Mouse (Mus musculus) intestine, embryonic 14.5 days (tissue): Measurements from ENCODE around the gene Gm1043. TPM values are rescaled to one million over a fixed set of nuclear protein-coding genes. Genes with fewer than 3 reads are reported as not detected.
A peak's percentile ranks its signal among the peaks of the same experiment; 100 is the strongest.

Experiments used
- ATAC-seq: fragments of 200-750 bp; cut with Nextera tagmentation; replicated peaks from 2 replicates; pipeline ENCODE4 v1.8.0; 2017; ENCODE audit warnings: low read depth, moderate number of reproducible peaks, moderate TSS enrichment, moderate library complexity; ENCODE audit not compliant: low FRiP score, low TSS enrichment
- DNase-seq: peaks from one replicate; pipeline ENCODE4 v3.0.0-alpha.2; 2018; ENCODE audit warnings: low spot score
- H3K27ac ChIP-seq: fragments of 300-500 bp; sonication (generic); 2 replicates; pipeline ENCODE4 v1.5.1; 2014; ENCODE audit warnings: low read depth, mild to moderate bottlenecking, control low read depth
- H3K27me3 ChIP-seq: fragments of 300-500 bp; sonication (generic); replicated peaks from 2 replicates; pipeline ENCODE4 v1.6.1; 2014; ENCODE audit warnings: low read length, control low read depth; ENCODE audit not compliant: control insufficient read depth, insufficient read depth
- H3K36me3 ChIP-seq: fragments of 300-500 bp; sonication (generic); 2 replicates; pipeline ENCODE4 v1.6.1; 2014; ENCODE audit warnings: low read length, control low read depth; ENCODE audit not compliant: control insufficient read depth, insufficient read depth
- H3K4me1 ChIP-seq: fragments of 300-500 bp; sonication (generic); replicated peaks from 2 replicates; pipeline ENCODE4 v1.6.1; 2014; ENCODE audit warnings: low read length, control low read depth, mixed read lengths; ENCODE audit not compliant: control insufficient read depth, insufficient read depth
- H3K4me2 ChIP-seq: fragments of 300-500 bp; sonication (generic); 2 replicates; pipeline ENCODE4 v1.6.1; 2014; ENCODE audit warnings: low read length
- H3K4me3 ChIP-seq: fragments of 300-500 bp; sonication (generic); 2 replicates; pipeline ENCODE4 v1.5.1; 2014; ENCODE audit warnings: low read depth, low read length, control low read depth, mixed read lengths
- H3K9ac ChIP-seq: fragments of 300-500 bp; sonication (generic); 2 replicates; pipeline ENCODE4 v1.6.1; 2014; ENCODE audit warnings: mild to moderate bottlenecking, low read length
- H3K9me3 ChIP-seq: fragments of 300-500 bp; sonication (generic); 2 replicates; pipeline ENCODE4 v1.6.1; 2016; ENCODE audit warnings: low read length, control low read depth; ENCODE audit not compliant: control insufficient read depth
- WGBS: fragments of 180-500 bp; shearing (Covaris S2); extraction: QIAGEN DNeasy Blood & Tissue Kit; methylation state at CpG from one replicate; pipeline ENCODE4 v1.1.7; 2014; 5-methylcytosine and 5-hydroxymethylcytosine counted together
- polyA plus RNA-seq: library from polyadenylated mRNA; unstranded; fragments of >200 nt; fragmentation: Nextera tagmentation; extraction: Ambion mirVana; gene quantifications from 2 replicates; pipeline ENCODE4 v1.2.1, GENCODE M21; 2014

The Gm1043 gene
- polyA plus RNA-seq, 1 experiment from 2014 or later: not detected

DNA sequence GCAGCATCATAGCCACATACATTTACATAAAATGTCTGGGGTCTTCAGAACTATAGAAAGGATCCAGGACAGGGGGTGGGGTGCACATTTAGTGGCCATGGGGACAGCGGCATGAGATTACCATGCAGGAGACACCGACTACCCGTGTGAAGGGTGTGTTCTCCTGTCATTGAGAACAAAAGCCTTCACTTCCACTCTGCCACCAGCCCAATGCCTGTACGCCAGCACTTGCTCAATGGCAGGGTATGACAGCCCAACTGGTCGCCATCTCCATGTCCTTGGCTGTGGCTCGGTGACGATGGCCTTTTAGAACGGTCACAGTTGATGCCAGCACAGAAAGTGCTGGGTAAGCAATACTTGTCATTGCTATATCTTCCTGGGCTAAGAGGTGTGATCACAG is 111.0 kb downstream of the Gm1043 start:
- H3K27ac ChIP-seq: no peak overlapping the region
- no peaks in the 10 kb centered on the region for H3K27me3 ChIP-seq
- no peaks in the 10 kb centered on the region for H3K36me3 ChIP-seq
- no peak for DNase-seq
- no peak for ATAC-seq
- no peak overlapping the region for H3K4me2 ChIP-seq
- peaks cover 26% of the 10 kb centered on the region for H3K4me1 ChIP-seq
- no peak overlapping the region for H3K4me3 ChIP-seq
- no peak overlapping the region for H3K9ac ChIP-seq
- H3K9me3 ChIP-seq: no peaks in the 10 kb centered on the region
- 85% methylated on average over 8 of the region's 8 CpGs for WGBS

DNA sequence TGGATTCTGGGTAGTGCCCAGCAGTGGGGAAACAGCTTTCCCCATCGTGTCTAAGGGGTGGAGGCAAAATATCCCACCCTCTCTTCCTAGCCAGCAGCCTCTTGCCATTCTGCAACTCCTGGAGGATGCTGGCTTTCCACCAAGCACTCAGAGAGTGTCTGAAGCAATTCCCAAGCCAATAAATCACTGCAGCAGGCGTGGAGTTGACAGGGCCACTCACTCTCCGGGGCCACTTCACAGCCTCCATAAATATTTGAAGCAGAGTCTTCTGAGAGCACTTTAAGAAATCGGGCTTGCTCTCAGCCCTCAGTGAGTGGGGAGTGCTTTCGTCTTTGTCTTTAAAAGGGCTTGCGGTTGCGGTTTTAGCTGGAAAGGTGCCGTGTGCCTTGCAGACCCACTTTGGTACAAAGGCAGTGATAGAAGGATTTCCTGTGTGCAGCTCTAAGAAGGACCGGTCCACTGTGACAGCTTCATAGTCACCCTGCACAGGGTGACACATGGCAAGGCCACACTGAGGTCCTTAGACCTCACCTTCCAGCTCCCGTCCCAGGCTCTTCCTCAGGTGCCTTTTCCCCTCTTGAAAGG is 111.6 kb downstream of the Gm1043 start:
- no peaks in the 10 kb centered on the region for H3K9me3 ChIP-seq
- H3K4me3 ChIP-seq: no peak overlapping the region
- H3K4me1 ChIP-seq: peaks cover 26% of the 10 kb centered on the region
- no peak for ATAC-seq
- peak; percentile 53 for DNase-seq
- H3K27me3 ChIP-seq: no peaks in the 10 kb centered on the region
- H3K36me3 ChIP-seq: no peaks in the 10 kb centered on the region
- no peak overlapping the region for H3K4me2 ChIP-seq
- WGBS: 17% methylated on average over 10 of the region's 10 CpGs
- no peak overlapping the region for H3K27ac ChIP-seq
- H3K9ac ChIP-seq: no peak overlapping the region

DNA sequence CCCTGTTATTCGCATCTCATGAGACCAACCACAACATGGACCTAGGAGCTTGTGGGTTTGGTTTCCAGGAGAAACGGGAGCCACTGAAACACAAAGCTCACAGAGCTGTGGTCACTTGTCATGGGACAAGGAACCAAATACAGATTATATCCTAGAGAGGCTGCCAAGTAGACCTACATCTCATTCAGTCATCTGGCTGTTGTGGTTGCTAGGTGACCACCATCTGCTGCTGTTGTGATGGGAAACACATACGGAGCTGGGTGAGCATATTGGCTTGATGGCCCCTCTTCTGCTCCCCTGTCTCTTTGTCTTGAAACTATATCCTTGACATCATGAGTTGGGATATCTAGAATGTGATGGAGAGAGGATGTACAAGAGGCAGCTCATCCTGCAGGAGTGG is 112.3 kb downstream of the Gm1043 start:
- Histone ChIP-seq H3K9me3 (no peaks in the 10 kb centered on the region), H3K27me3 (no peaks in the 10 kb centered on the region), H3K4me1 (peaks cover 26% of the 10 kb centered on the region), H3K9ac (no peak overlapping the region), H3K27ac (no peak overlapping the region), H3K4me3 (no peak overlapping the region), H3K4me2 (no peak overlapping the region), H3K36me3 (no peaks in the 10 kb centered on the region)
- no peak for ATAC-seq
- DNase-seq: no peak
- 64% methylated on average over 3 of the region's 3 CpGs for WGBS

DNA sequence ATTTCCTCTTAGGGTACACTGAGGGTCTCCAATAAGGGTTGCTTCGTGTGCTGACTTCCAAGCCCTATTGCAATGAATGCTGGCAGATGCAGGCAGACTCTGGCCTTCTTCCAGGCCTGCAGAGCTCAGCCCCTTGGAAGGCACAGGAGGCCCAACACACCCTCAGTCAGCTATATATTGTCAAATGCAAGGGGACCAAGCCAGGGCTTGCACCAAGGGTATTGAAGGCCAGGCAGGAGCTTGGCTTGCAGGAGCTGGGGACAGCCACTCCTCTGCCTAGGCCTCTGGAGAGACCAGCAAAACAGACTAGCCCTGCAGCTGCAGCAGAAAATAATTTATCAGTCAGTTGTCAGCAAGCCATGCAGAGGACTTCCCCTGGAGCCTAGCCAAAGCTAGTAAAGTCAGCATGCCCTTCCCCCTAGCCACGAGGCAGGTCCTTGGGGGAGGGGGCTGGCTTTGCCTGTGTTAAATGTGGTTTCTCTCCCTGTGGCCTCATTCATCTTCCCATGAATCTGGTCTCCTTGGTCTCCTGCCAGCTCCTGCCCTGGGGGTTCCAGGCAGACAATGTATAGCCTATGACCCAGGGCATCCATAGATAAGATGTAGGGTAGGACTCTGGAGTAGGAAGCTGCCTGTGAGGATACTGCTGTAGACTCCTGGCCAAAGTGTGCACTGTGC is 113.0 kb downstream of the Gm1043 start:
- WGBS: 19% methylated on average over 2 of the region's 2 CpGs
- H3K27me3 ChIP-seq: no peaks in the 10 kb centered on the region
- no peaks in the 10 kb centered on the region for H3K9me3 ChIP-seq
- H3K9ac ChIP-seq: no peak overlapping the region
- no peak overlapping the region for H3K4me2 ChIP-seq
- H3K27ac ChIP-seq: no peak overlapping the region
- H3K4me3 ChIP-seq: no peak overlapping the region
- H3K36me3 ChIP-seq: no peaks in the 10 kb centered on the region
- H3K4me1 ChIP-seq: peaks cover 26% of the 10 kb centered on the region
- 0 out of 2 replicates have a peak, but pooled peaks have one; percentile 32 for ATAC-seq
- DNase-seq: peak; percentile 61

DNA sequence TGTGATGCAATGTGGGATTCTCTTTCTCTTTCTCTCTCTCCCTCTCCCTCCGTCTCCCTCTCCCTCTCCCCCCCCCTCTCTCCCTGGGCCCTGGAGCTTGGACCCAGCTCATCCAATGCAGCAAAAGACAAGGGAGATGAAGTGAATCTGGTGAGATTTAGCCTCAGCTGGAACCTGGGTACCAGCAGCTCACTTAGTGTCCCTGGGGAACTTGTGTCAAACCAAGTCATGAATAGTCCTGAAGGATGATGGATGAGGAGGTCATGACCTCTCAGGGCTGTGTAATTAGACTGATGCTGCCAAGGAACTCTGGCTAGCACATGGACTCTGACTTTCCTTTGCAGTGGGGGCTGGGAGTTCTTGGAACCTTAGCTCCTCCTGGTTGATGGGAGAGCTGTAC is 117.1 kb downstream of the Gm1043 start:
- Histone ChIP-seq H3K9me3 (no peaks in the 10 kb centered on the region), H3K27ac (no peak overlapping the region), H3K4me1 (peaks cover 14% of the 10 kb centered on the region), H3K36me3 (no peaks in the 10 kb centered on the region), H3K9ac (no peak overlapping the region), H3K4me2 (no peak overlapping the region), H3K4me3 (no peak overlapping the region), H3K27me3 (no peaks in the 10 kb centered on the region)
- 20% methylated on average over 1 of the region's 1 CpGs for WGBS
- no peak for DNase-seq
- ATAC-seq: no peak

DNA sequence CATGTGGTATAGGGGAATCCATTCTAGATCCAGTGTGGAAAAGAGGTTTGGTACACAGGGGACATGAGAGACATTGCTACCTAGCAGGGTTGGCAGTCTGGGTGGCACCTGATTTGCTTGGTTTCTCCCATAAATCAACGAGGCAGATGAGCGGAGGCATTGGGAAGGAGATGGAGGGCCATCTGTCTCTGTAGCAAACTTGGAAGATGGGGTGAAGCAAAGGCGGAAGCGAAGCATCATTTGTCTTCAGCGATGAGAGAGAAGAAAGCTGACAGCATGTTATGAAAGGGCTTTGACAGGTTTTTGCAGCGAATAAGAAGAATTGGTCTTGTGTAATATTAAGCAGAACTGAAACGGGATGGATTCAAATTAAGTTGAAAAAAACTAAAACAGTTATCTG is 119.7 kb downstream of the Gm1043 start:
- no peak overlapping the region for H3K27ac ChIP-seq
- H3K27me3 ChIP-seq: no peaks in the 10 kb centered on the region
- H3K36me3 ChIP-seq: no peaks in the 10 kb centered on the region
- H3K9ac ChIP-seq: no peak overlapping the region
- H3K4me2 ChIP-seq: no peak overlapping the region
- H3K4me3 ChIP-seq: no peak overlapping the region
- 80% methylated on average over 7 of the region's 7 CpGs for WGBS
- H3K9me3 ChIP-seq: no peaks in the 10 kb centered on the region
- no peak for ATAC-seq
- DNase-seq: no peak
- H3K4me1 ChIP-seq: no peaks in the 10 kb centered on the region

DNA sequence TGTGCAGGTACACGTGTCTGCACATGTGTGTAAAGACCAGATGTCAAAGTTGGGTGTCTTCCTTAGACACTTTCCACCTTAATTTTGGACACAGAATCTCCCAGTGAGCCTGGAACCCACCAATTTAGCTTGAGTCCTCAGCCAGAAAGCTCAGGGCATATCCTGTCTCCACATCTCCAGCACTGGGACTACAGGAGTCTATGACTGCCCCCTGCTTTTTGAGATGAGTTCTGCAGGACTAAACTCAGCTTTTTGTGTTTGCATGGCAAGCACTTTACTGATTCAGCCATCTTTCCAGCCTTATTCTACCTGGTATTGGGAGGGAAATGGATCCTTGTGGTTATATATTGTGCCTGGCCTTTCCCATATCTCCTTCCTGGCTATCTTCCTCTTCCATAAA is 120.2 kb downstream of the Gm1043 start:
- WGBS: 73% methylated on average over 1 of the region's 1 CpGs
- H3K27ac ChIP-seq: no peak overlapping the region
- no peak overlapping the region for H3K4me3 ChIP-seq
- ATAC-seq (no peak), DNase-seq (no peak)
- H3K36me3 ChIP-seq: no peaks in the 10 kb centered on the region
- H3K27me3 ChIP-seq: no peaks in the 10 kb centered on the region
- no peak overlapping the region for H3K9ac ChIP-seq
- H3K4me2 ChIP-seq: no peak overlapping the region
- H3K9me3 ChIP-seq: no peaks in the 10 kb centered on the region
- no peaks in the 10 kb centered on the region for H3K4me1 ChIP-seq

DNA sequence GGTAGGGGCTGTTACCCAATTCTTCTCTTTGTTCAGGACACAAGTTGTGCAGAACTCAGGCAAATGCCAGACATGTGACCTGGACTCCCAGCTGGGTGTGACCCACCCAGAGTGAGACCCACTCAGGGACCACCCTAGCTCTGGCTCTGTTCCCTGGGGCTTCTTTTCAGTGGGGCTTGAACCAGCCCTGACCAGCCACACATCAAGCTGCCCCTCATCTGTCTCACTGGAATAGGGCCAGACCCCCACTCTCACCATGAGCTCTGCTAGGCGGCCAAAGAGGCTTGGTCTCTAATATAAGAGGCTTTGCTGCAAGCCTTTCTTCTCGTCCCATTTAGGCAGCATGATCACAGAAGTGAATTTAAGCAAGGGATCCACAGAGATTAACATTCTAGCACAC is 121.2 kb downstream of the Gm1043 start:
- Histone ChIP-seq H3K27ac (no peak overlapping the region), H3K4me1 (no peaks in the 10 kb centered on the region), H3K4me3 (no peak overlapping the region), H3K27me3 (no peaks in the 10 kb centered on the region), H3K36me3 (no peaks in the 10 kb centered on the region), H3K9me3 (no peaks in the 10 kb centered on the region), H3K9ac (no peak overlapping the region), H3K4me2 (no peak overlapping the region)
- ATAC-seq (no peak), DNase-seq (no peak)
- 60% methylated on average over 2 of the region's 2 CpGs for WGBS
